Mouse (Mus musculus) gastrocnemius, postnatal 10 days (tissue): ENCODE results near the gene Ncoa3. TPM values are rescaled to one million over a fixed set of nuclear protein-coding genes. Genes with fewer than 3 reads are reported as not detected.

Experiments
- DNase-seq: peaks from one replicate; pipeline ENCODE4 v3.0.0; 2021; ENCODE audit warnings: mixed read lengths
- total RNA-seq, 2 experiments: library from RNA; stranded (reverse); gene quantifications; 2 replicates each; pipeline ENCODE4 v1.2.3; 2021

The Ncoa3 gene
- total RNA-seq, 2 experiments from 2014 or later, result 12.2 to 17.2 TPM

GRCm38 (mm10) chr2:166035725-166036124, 43.3 kb downstream of the Ncoa3 start:
- peak; percentile 34 for DNase-seq

- no peak for DNase-seq
Observed at GRCm38 (mm10) chr2:166039681-166040080, 47.2 kb downstream of the Ncoa3 start.

- DNase-seq, result no peak
Observed at GRCm38 (mm10) chr2:166042542-166042941, 50.1 kb downstream of the Ncoa3 start.

GRCm38 (mm10) chr2:166045006-166045405, 52.6 kb downstream of the Ncoa3 start:
- no peak for DNase-seq

GRCm38 (mm10) chr2:166045549-166046501, 53.4 kb downstream of the Ncoa3 start:
- peak; percentile 26 for DNase-seq

GRCm38 (mm10) chr2:166047931-166048330, 55.5 kb downstream of the Ncoa3 start:
- no peak for DNase-seq

GRCm38 (mm10) chr2:166048852-166049251, 56.4 kb downstream of the Ncoa3 start:
- DNase-seq, result no peak

GRCm38 (mm10) chr2:166051421-166051820, 59.0 kb downstream of the Ncoa3 start:
- no peak for DNase-seq

- no peak for DNase-seq
Observed at GRCm38 (mm10) chr2:166051966-166052365, 59.5 kb downstream of the Ncoa3 start.

GRCm38 (mm10) chr2:166054002-166054539, 61.6 kb downstream of the Ncoa3 start:
- DNase-seq, result no peak

GRCm38 (mm10) chr2:166059684-166060423, 67.4 kb downstream of the Ncoa3 start:
- peak; percentile 58 for DNase-seq

- no peak for DNase-seq
Observed at GRCm38 (mm10) chr2:166062008-166062407, 69.6 kb downstream of the Ncoa3 start.

- DNase-seq, result no peak
Observed at GRCm38 (mm10) chr2:166062431-166062830, 70.0 kb downstream of the Ncoa3 start.

GRCm38 (mm10) chr2:166066434-166066833, 74.0 kb downstream of the Ncoa3 start:
- DNase-seq, result no peak

GRCm38 (mm10) chr2:166068261-166068660, 75.8 kb downstream of the Ncoa3 start:
- no peak for DNase-seq

- no peak for DNase-seq
Observed at GRCm38 (mm10) chr2:166069164-166069563, 76.7 kb downstream of the Ncoa3 start.

GRCm38 (mm10) chr2:166069738-166070137, 77.3 kb downstream of the Ncoa3 start:
- no peak for DNase-seq

- no peak for DNase-seq
Observed at GRCm38 (mm10) chr2:166071481-166071880, 79.0 kb downstream of the Ncoa3 start.

GRCm38 (mm10) chr2:166071889-166072288, 79.5 kb downstream of the Ncoa3 start:
- no peak for DNase-seq

GRCm38 (mm10) chr2:166073082-166073481, 80.6 kb downstream of the Ncoa3 start:
- no peak for DNase-seq

- no peak for DNase-seq
Observed at GRCm38 (mm10) chr2:166074322-166074721, 81.9 kb downstream of the Ncoa3 start.

- DNase-seq, result no peak
Observed at GRCm38 (mm10) chr2:166077371-166077770, 84.9 kb downstream of the Ncoa3 start.

- no peak for DNase-seq
Observed at GRCm38 (mm10) chr2:166079231-166079630, 86.8 kb downstream of the Ncoa3 start.
